Mouse (Mus musculus) embryonic facial prominence, embryonic 15.5 days (tissue): Measurements from ENCODE around the gene Wdr93. TPM values are rescaled to one million over a fixed set of nuclear protein-coding genes. Genes with fewer than 3 reads are reported as not detected.

Source experiments
- ATAC-seq: fragments of 200-750 bp; cut with Nextera tagmentation; 2 replicates; pipeline ENCODE4 v1.8.0; 2017; ENCODE audit warnings: low read depth, moderate TSS enrichment; ENCODE audit not compliant: insufficient number of reproducible peaks, low FRiP score, low TSS enrichment
- H3K27ac ChIP-seq: fragments of 300-500 bp; sonication (generic); replicated peaks from 2 replicates; pipeline ENCODE4 v1.5.1; 2015; ENCODE audit warnings: mild to moderate bottlenecking, inconsistent platforms
- H3K27me3 ChIP-seq: fragments of 300-500 bp; sonication (generic); 2 replicates; pipeline ENCODE4 v1.6.1; 2015; ENCODE audit warnings: inconsistent platforms
- H3K36me3 ChIP-seq: fragments of 300-500 bp; sonication (generic); 2 replicates; pipeline ENCODE4 v1.6.1; 2015; ENCODE audit warnings: mild to moderate bottlenecking, inconsistent platforms
- H3K4me1 ChIP-seq: fragments of 300-500 bp; sonication (generic); 2 replicates; pipeline ENCODE4 v1.6.1; 2015; ENCODE audit warnings: inconsistent platforms
- H3K4me2 ChIP-seq: fragments of 300-500 bp; sonication (generic); replicated peaks from 2 replicates; pipeline ENCODE4 v1.6.1; 2015; ENCODE audit warnings: mild to moderate bottlenecking, inconsistent platforms
- H3K4me3 ChIP-seq: fragments of 300-500 bp; sonication (generic); replicated peaks from 2 replicates; pipeline ENCODE4 v1.5.1; 2015; ENCODE audit warnings: mild to moderate bottlenecking, inconsistent platforms
- H3K9ac ChIP-seq: fragments of 300-500 bp; sonication (generic); 2 replicates; pipeline ENCODE4 v1.6.1; 2015; ENCODE audit warnings: inconsistent platforms
- H3K9me3 ChIP-seq: fragments of 300-500 bp; sonication (generic); replicated peaks from 2 replicates; pipeline ENCODE4 v1.6.1; 2016; ENCODE audit warnings: inconsistent platforms
- WGBS: fragments of 180-500 bp; shearing (Covaris S2); methylation state at CpG from one replicate; pipeline ENCODE4 v1.1.7; 2015; 5-methylcytosine and 5-hydroxymethylcytosine counted together
- polyA plus RNA-seq: library from polyadenylated mRNA; unstranded; fragments of >200 nt; fragmentation: Nextera tagmentation; extraction: Ambion mirVana; gene quantifications from 2 replicates; pipeline ENCODE4 v1.2.1, GENCODE M21; 2015

Wdr93 gene
- polyA plus RNA-seq, 1 experiment from 2014 or later, result 3.1 TPM

GRCm38 (mm10) chr7:79749511-79749910 lies 6.5 kb downstream of the Wdr93 start:
- H3K4me3 ChIP-seq, result no peak overlapping the region
- WGBS, result 79% methylated on average over 6 of the region's 6 CpGs

GRCm38 (mm10) chr7:79756334-79756733 lies 13.4 kb downstream of the Wdr93 start:
- Histone ChIP-seq H3K27me3 (no peaks in the 10 kb centered on the region), H3K27ac (no peak overlapping the region), H3K36me3 (no peaks in the 10 kb centered on the region), H3K9ac (no peak overlapping the region), H3K4me3 (no peak overlapping the region), H3K4me1 (no peaks in the 10 kb centered on the region), H3K9me3 (no peaks in the 10 kb centered on the region), H3K4me2 (no peak overlapping the region)
- 45% methylated on average over 2 of the region's 2 CpGs for WGBS
- ATAC-seq, result no peak

More at GRCm38 (mm10) chr7:79749511-79749910, 6.5 kb downstream of the Wdr93 start:
- Histone ChIP-seq H3K4me2 (no peak overlapping the region), H3K9ac (no peak overlapping the region), H3K9me3 (no peaks in the 10 kb centered on the region), H3K4me1 (no peaks in the 10 kb centered on the region), H3K27ac (no peak overlapping the region), H3K36me3 (no peaks in the 10 kb centered on the region), H3K27me3 (no peaks in the 10 kb centered on the region)
- no peak for ATAC-seq

GRCm38 (mm10) chr7:79758176-79758575 lies 15.2 kb downstream of the Wdr93 start:
- Histone ChIP-seq H3K4me2 (no peak overlapping the region), H3K27ac (no peak overlapping the region), H3K9ac (no peak overlapping the region), H3K27me3 (no peaks in the 10 kb centered on the region), H3K4me1 (no peaks in the 10 kb centered on the region), H3K4me3 (no peak overlapping the region), H3K9me3 (no peaks in the 10 kb centered on the region), H3K36me3 (no peaks in the 10 kb centered on the region)
- ATAC-seq, result no peak
- WGBS, result 70% methylated on average over 6 of the region's 6 CpGs

GRCm38 (mm10) chr7:79759766-79760165 lies 16.8 kb downstream of the Wdr93 start:
- Histone ChIP-seq H3K4me3 (no peak overlapping the region), H3K36me3 (no peaks in the 10 kb centered on the region), H3K9ac (no peak overlapping the region), H3K4me1 (no peaks in the 10 kb centered on the region), H3K4me2 (no peak overlapping the region), H3K27ac (no peak overlapping the region), H3K9me3 (no peaks in the 10 kb centered on the region), H3K27me3 (no peaks in the 10 kb centered on the region)
- no peak for ATAC-seq

GRCm38 (mm10) chr7:79761124-79761876 lies 18.3 kb downstream of the Wdr93 start:
- WGBS, result 66% methylated on average over 5 of the region's 5 CpGs
- no peaks in the 10 kb centered on the region for H3K4me1 ChIP-seq
- no peak for ATAC-seq

GRCm38 (mm10) chr7:79762106-79762505 lies 19.1 kb downstream of the Wdr93 start:
- H3K9me3 ChIP-seq, result no peaks in the 10 kb centered on the region
- no peak overlapping the region for H3K4me3 ChIP-seq
- no peaks in the 10 kb centered on the region for H3K36me3 ChIP-seq
- H3K4me1 ChIP-seq, result no peaks in the 10 kb centered on the region
- H3K27ac ChIP-seq, result no peak overlapping the region
- H3K4me2 ChIP-seq, result no peak overlapping the region
- 75% methylated on average over 8 of the region's 8 CpGs for WGBS
- ATAC-seq, result no peak
- H3K9ac ChIP-seq, result no peak overlapping the region
- H3K27me3 ChIP-seq, result no peaks in the 10 kb centered on the region

More at GRCm38 (mm10) chr7:79761124-79761876, 18.3 kb downstream of the Wdr93 start:
- Histone ChIP-seq H3K9me3 (no peaks in the 10 kb centered on the region), H3K36me3 (no peaks in the 10 kb centered on the region), H3K27me3 (no peaks in the 10 kb centered on the region), H3K27ac (no peak overlapping the region), H3K4me3 (no peak overlapping the region), H3K4me2 (no peak overlapping the region), H3K9ac (no peak overlapping the region)

GRCm38 (mm10) chr7:79765991-79766390 lies 23.0 kb downstream of the Wdr93 start:
- Histone ChIP-seq H3K9me3 (no peaks in the 10 kb centered on the region), H3K4me1 (no peaks in the 10 kb centered on the region), H3K27ac (no peak overlapping the region), H3K9ac (no peak overlapping the region), H3K36me3 (no peaks in the 10 kb centered on the region), H3K27me3 (no peaks in the 10 kb centered on the region), H3K4me3 (no peak overlapping the region), H3K4me2 (no peak overlapping the region)
- 38% methylated on average over 1 of the region's 1 CpGs for WGBS
- no peak for ATAC-seq

GRCm38 (mm10) chr7:79769664-79770063 lies 26.7 kb downstream of the Wdr93 start:
- ATAC-seq, result no peak
- Histone ChIP-seq H3K27me3 (no peaks in the 10 kb centered on the region; the same call in 1 of the 2 replicates), H3K36me3 (no peaks in the 10 kb centered on the region), H3K4me3 (no peak overlapping the region), H3K4me2 (no peak overlapping the region), H3K27ac (no peak overlapping the region), H3K9ac (no peak overlapping the region), H3K4me1 (no peaks in the 10 kb centered on the region), H3K9me3 (no peaks in the 10 kb centered on the region)
- WGBS, result 74% methylated on average over 3 of the region's 3 CpGs

GRCm38 (mm10) chr7:79771561-79772512 lies 28.9 kb downstream of the Wdr93 start:
- WGBS, result 49% methylated on average over 15 of the region's 15 CpGs
- H3K9me3 ChIP-seq, result no peaks in the 10 kb centered on the region
- no peak overlapping the region for H3K9ac ChIP-seq
- no peaks in the 10 kb centered on the region for H3K36me3 ChIP-seq
- H3K4me1 ChIP-seq, result no peaks in the 10 kb centered on the region
- no peak overlapping the region for H3K4me3 ChIP-seq
- peaks cover 3% of the 10 kb centered on the region; the same call in 1 of the 2 replicates for H3K27me3 ChIP-seq
- ATAC-seq, result no peak
- H3K27ac ChIP-seq, result no peak overlapping the region
- H3K4me2 ChIP-seq, result no peak overlapping the region

GRCm38 (mm10) chr7:79780647-79781626 lies 38.0 kb downstream of the Wdr93 start:
- Histone ChIP-seq H3K9me3 (no peaks in the 10 kb centered on the region), H3K4me1 (peaks cover 7% of the 10 kb centered on the region; the same call in 1 of the 2 replicates), H3K36me3 (no peaks in the 10 kb centered on the region), H3K4me3 (peak overlapping the region; percentile 33), H3K27me3 (0 out of 2 replicates have a peak, but pooled peaks cover 3% of the 10 kb centered on the region), H3K27ac (no peak overlapping the region), H3K4me2 (peak overlapping the region; percentile 52), H3K9ac (no peak overlapping the region)
- WGBS, result 27% methylated on average over 16 of the region's 16 CpGs
- ATAC-seq, result peak; percentile 39; the same call in 1 of the 2 replicates
